Mouse (Mus musculus) megakaryocyte progenitor cell, adult 5-6 weeks (primary cell): ENCODE measurements around the gene Olfr427. TPM values are rescaled to one million over a fixed set of nuclear protein-coding genes. Genes with fewer than 3 reads are reported as not detected.

ENCODE experiments used
- ATAC-seq: replicated peaks from 2 replicates; pipeline ENCODE4 v1.8.0; 2016; ENCODE audit warnings: mild to moderate bottlenecking, moderate TSS enrichment, inconsistent platforms; ENCODE audit not compliant: poor library complexity
- total RNA-seq, 2 experiments: library from RNA; stranded (forward) in 1 of 2; stranded (reverse) in 1 of 2; fragments of 157-497, 149-512 nt in 1 of 2; fragments of 200-1000 nt in 1 of 2; gene quantifications; 2 replicates each; pipeline versions ENCODE4 v1.2.3 to v1.2.4; 2015 to 2017

Gene Olfr427
- not detected in 2 replicates for total RNA-seq (2015)
- not detected in 2 replicates for total RNA-seq (2017)

DNA sequence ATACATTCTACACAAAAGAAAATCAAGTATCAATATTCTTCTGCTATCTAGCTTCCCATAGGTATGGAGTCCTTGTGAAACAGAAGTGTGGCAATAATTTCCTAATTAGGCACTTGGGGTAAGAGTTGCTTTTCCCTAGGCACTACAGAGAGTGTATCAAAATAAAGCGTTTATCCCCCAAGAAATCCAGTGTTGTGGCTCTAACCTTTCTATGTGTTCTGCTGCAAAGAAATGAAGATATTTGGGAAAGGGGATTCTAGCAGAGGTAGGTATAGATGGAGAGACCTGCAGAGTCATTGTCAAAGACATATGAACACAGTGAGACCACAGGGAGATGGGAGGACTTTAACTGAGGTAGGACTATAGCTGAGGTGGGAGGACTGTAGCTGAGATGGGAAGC lies at the start of gene Olfr427:
TSS of gene Olfr427 (plus strand) at position 301 of the 400 bp plus-strand sequence.
- no peak; the same call in 1 of the 2 replicates for ATAC-seq

DNA sequence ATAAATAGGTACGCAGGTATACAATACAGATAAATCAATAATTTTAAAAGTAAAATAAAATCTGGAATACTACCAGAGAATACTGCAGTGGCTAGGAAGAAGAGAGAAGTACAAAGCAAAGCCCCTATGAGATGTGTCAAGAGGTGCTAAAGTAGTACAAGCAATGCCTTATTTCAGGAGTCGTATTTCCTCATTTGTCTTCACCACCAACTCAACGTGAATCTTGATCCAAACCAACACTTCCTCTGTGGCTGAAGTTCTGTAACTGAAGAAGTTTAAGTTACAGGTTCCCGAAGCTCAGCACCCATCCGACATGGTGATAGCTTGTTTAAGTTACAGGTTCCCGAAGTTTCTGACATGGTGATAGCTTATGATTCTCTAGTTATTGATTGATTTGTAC lies 48.5 kb upstream of the Olfr427 start:
- peak; percentile 74 for ATAC-seq

DNA sequence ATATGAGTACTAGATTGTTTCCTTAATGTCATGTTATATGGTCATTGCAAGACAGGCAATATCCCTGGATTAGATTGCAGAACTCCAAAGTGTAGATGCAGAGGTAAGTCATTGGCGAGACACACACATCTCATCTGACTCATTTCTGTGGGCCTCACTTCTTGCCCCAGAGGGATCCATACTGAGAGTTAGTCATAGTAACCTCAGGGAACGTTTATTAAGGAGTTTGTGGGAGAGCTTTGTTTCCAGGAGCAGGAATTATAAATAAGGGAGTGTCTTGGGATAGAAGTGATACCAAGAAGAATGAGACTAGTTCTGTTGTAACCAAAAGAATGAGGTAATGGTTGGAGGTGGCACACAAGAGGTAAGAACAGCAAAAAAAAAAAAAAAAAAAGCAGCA lies 47.8 kb upstream of the Olfr427 start, which contains the start of gene Olfr432:
TSS of gene Olfr432 (plus strand) at position 313 of the 400 bp plus-strand sequence.
- peak; percentile 0; the same call in 1 of the 2 replicates for ATAC-seq

DNA sequence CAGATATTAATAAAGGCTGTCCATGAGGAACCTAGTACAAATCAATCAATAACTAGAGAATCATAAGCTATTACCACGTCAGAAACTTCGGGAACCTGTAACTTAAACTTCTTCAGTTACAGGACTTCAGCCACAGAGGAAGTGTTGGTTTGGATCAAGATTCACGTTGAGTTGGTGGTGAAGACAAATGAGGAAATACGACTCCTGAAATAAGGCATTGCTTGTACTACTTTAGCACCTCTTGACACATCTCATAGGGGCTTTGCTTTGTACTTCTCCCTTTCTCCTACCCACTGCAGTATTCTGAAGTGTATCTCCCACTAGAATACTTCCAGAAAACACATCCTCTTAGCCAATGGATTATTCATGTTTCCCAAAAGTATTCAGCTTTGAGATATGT lies 47.3 kb upstream of the Olfr427 start:
- ATAC-seq, result peak; percentile 78

DNA sequence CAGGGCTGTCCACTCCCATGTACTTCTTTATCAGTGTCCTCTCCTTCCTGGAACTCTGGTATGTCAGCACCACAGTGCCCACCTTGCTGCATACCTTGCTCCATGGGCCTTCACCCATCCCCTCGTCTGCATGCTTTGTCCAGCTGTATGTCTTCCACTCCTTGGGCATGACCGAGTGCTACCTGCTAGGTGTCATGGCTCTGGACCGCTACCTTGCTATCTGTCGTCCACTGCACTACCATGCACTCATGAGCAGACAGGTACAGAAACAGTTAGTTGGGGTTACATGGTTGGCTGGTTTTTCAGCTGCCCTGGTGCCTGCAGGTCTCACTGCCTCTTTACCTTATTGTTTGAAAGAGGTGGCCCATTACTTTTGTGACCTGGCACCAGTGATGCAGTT lies 46.2 kb upstream of the Olfr427 start:
- ATAC-seq, result no peak

DNA sequence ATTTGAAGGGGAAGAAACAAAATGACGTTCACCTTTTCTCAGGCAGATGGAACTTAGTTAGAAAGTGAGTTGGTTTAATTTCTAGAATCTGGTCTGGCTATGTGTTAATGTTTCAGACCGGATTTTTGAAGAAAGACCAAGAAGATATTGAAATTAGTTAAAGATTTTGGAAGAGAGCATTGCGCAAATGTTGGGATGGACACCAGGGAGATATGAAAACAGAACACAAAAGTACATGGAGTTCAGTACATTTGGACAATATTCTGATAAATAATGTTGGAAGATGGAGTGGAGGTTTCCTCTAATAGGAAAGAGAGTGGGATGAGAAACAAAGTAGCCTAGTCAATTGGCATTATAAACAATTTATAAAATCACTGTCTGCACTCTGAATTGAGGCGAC lies 45.2 kb upstream of the Olfr427 start:
- ATAC-seq, result no peak

DNA sequence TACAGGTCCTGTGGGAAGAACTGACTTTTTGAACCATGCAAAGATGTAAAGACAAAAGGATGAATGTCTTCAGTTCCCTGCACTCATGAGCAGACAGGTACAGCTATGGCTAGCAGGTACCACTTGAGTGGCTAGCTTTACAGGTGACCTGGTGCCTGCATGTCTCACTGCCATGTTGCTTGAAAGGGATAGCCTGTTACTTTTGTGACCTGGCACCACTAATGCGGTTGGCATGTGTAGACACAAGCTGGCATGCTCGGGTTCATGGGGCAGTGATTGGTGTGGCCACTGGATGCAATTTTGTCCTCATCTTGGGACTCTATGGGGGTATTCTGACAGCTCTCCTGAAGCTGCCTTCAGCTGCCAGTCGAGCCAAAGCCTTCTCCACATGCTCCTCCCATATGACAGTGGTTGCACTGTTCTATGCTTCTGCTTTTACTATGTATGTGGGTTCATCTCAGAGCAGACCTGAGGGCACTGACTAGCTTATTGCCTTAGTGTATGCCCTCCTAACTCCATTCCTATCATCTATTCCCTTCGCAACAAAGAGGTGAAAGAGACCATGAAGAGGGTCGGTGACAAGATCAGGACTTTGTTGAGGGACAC lies 44.7 kb upstream of the Olfr427 start:
- ATAC-seq, result peak; percentile 56

DNA sequence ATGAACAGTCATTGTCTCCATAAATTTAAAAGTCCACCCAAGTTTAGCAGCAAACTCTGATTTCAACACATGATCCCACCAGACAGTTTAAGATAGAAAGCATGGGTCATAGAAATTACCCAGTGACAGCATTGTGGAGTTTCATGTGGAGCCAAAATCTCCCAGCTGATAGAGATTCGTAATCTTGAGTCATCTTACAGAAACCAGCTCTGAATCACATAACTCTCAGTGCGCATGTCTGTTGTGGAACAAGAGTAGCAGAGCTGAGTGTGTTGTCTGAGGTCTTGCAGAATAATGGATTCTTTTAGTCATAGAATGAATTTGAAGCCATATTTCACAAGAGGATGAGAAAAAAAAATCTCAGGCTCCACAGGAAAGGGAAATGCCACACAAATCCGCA lies 43.7 kb upstream of the Olfr427 start:
- ATAC-seq, result peak; percentile 9; the same call in 1 of the 2 replicates

DNA sequence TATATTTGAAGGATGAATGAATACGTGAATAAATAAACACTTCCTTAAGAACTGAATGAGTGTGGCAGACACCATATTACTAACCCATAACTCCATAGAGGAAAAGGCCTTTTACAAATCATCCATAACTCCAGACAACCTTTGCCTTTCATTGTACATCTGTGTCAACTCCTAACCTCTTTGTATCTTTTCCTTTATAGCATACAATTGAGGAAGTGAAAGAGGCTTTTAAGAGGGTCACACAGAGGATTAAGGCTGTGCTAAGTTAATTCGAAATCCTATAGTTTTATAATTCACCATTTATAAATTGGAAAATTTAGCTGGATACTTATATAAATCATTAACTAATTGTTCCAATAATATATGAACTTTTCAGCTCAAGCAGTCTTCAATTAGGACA lies 41.4 kb upstream of the Olfr427 start:
- ATAC-seq, result peak; percentile 51

DNA sequence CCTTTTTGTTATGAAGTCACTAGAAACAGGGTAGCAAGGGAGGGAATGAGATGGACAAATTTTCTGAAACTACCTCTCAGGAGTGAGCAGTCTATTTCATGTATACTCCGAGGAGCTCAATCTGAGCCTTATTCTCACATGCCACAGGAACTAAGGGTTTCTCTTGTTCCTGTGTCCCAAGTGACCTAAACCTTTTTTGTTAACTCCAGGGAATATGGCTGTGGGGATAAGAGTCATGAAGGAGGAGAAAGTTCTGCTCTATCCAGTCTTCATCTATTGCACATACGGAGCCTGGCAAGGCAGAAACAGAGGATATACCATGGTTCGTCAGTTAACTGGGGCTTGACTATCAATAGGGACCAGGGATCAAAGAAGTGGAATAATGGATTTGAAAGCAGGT lies 30.4 kb upstream of the Olfr427 start, which contains the start of gene Olfr430:
TSS of gene Olfr430 (plus strand) at position 301 of the 400 bp plus-strand sequence.
- no peak for ATAC-seq

DNA sequence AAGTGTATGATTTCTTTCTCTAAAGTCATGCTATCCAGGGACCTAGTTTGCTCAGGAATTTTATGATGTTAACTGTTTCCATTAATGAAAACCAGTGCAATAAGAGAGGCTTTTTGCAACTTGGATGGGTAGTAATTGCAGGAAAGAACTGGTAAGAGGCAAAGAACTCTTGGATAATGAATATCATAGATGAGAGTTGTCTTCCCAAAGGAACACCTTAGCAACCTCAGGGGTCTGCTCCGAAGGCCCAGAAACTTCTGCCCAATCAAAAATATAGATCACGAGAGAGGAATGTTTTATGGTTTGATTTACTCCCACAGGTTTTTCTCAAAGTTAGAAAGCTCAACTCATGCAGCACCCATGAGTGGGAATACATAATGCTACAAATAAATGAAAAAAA lies 12.7 kb upstream of the Olfr427 start, which contains the start of gene Olfr429:
TSS of gene Olfr429 (plus strand) at position 301 of the 400 bp plus-strand sequence.
- no peak for ATAC-seq

DNA sequence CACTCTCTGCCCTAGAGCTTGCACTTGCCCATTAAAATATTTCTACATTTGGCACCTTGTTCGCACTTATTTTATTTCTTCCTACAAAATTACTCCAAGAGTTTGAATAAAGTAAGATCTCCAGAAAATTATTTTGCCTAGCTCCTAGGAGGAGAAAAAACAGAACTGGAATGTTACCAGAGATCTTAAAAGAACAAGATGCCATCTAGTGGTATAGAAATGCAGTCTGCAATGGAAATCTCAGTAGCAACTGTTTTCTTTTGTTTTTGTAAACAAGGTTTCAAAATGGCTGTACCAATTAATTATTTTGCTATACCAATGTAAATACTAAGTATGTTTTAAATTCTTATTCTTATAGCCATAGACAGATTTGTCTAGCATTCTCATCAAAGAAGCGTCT lies 7.0 kb downstream of the Olfr427 start:
- peak; percentile 68 for ATAC-seq

DNA sequence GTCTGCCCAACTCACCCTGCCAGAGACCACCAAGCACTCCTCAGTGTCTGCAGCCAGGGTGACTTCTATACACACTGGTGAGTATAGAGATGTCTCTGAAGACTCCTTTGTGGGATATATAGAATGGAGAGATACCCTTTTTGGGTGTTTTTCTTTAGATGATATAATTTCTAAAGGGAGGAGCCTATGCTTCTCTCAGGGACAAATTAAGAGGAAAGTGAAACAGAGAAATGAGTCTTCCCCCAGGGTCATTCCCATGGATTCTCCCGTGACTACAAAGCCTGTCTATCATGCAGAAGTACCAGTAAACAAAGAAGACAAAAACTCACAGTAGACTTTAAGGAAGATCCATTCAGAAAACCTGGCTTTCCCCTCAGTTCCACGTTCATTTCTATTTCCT lies 24.4 kb downstream of the Olfr427 start, which contains the start of gene Olfr231:
TSS of gene Olfr231 (minus strand) at position 101 of the 400 bp plus-strand sequence.
- ATAC-seq, result no peak

DNA sequence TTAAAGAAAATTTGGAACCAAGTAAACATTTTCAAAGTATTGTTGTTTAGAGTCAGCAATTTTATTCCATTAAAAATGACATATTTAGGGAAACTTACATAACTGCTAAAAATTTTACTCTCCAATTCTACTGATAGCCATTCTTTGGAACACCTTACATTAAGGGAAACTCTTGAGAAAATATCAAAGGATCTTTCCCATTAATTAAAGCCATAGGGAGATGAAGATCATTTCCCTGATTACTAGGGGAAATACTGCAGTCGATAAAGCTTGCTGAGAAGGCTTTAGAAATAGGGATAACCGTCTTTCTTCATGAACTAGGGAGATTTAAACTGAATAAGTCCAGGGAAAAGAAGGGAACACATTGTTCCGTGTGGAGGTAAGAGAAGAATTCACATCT lies 34.5 kb downstream of the Olfr427 start, which contains the start of gene Olfr424:
TSS of gene Olfr424 (plus strand) at position 301 of the 400 bp plus-strand sequence.
- no peak for ATAC-seq

DNA sequence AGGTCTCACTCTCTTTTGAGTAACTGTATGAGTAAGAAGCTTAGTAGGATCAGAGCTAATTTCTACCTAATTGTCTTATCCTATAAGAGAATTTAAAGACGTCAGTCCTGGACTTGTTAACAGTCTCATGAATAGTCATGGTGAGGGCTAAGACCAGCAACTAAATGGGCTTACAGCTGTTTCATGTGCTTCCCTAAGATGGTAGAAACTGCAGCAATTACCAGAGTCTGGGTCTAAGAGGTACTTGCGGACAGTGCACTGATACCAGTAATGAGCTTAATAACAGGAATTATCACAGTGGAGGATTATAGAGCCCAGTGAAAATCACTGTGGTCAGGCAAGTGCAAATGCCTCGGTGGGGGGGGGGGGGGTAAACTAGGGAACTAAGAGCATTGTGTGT lies 35.3 kb downstream of the Olfr427 start:
- ATAC-seq, result no peak

DNA sequence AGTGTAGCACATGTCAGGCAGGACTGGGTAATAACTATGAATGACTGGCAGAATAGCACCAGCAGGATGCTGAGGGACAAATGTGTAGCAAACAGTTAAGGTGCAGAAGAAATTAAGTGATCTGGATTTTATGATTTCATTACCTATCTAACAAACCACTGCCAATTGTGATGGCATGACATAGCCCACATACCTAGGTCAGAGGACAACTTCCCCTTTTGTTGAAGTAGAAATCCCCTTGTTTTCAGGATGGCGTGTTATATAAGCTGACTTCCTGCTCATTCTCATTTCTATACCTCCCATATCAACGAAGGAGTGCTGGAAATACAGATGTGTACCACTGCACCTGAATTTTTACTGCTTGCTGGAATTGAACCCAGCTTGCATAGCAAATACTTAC lies 44.7 kb downstream of the Olfr427 start:
- ATAC-seq, result peak; percentile 29; the same call in 1 of the 2 replicates

DNA sequence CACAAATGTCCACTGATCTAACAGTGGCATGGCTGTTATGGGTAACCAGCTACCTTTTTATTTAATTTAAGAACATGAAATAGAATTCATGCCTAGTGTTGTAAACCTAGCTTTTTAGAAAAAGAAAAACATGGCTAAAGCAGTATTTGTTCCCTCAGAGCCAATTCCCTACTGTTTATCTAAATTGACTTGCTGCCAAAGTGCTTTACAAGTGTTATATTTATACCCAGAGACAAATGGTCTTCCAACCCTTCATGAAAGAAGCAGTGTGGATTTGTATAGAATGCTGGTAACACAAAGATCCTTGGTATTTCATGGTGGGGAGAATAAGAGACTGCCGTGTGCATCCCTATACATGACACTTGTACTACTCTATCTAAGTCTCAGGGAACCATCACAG lies 50.0 kb downstream of the Olfr427 start:
- no peak for ATAC-seq

DNA sequence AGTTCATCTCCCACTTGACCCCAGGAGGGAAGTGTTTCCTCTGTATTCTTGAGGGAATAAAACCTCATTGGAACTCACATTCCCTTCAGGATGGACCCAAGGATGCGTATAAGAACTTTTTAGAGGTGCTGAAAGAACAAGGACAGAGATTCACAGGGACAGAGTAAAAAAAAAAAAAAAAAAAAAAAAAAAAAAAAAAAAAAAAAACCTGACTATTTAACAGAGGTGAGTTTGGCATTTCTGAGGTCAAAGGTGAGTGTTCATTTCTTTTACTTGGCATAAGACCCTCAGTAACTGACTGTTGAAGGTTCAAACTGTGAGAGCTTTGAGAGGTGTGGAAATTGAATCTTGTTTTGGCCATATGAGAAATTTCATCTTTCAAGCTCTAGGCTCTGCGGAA lies 52.6 kb downstream of the Olfr427 start:
- ATAC-seq, result no peak

Other genes starting within 250 kb of the Olfr427 start
- gene Ifi211, start 183.8 kb upstream of the Olfr427 start, total RNA-seq (2015), result 6.8 and 13.6 TPM in 2 replicates
- 13.6 and 14.5 TPM in 2 replicates for gene Ifi211, start 183.8 kb upstream of the Olfr427 start, total RNA-seq (2017)
- 112 and 113 TPM in 2 replicates for gene Mndal, start 154.4 kb upstream of the Olfr427 start, total RNA-seq (2015)
- 70.3 and 92.9 TPM in 2 replicates for gene Mndal, start 154.4 kb upstream of the Olfr427 start, total RNA-seq (2017)
- 59.5 and 87.9 TPM in 2 replicates for gene Ifi203, start 154.2 kb upstream of the Olfr427 start, total RNA-seq (2015)
- gene Ifi203, start 154.2 kb upstream of the Olfr427 start, total RNA-seq (2017), result 29.0 and 43.0 TPM in 2 replicates
- not detected in 2 replicates for gene Ifi202b, start 114.1 kb upstream of the Olfr427 start, total RNA-seq (2015)
- gene Ifi202b, start 114.1 kb upstream of the Olfr427 start, total RNA-seq (2017), result not detected in 2 replicates
- 5.5 and 7.7 TPM in 2 replicates for gene Ifi205, start 65.1 kb upstream of the Olfr427 start, total RNA-seq (2015)
- gene Ifi205, start 65.1 kb upstream of the Olfr427 start, total RNA-seq (2017), result 1.8 and 6.5 TPM in 2 replicates
- gene Olfr433, start 56.2 kb upstream of the Olfr427 start, total RNA-seq (2015), result 0.27 TPM in 1 of 2 replicates, not detected in the other
- 0.12 and 0.17 TPM in 2 replicates for gene Olfr433, start 56.2 kb upstream of the Olfr427 start, total RNA-seq (2017)
- not detected in 2 replicates for gene Olfr432, start 47.7 kb upstream of the Olfr427 start, total RNA-seq (2015)
- under 0.01 TPM in 1 of 2 replicates, not detected in the other for gene Olfr432, start 47.7 kb upstream of the Olfr427 start, total RNA-seq (2017)
- not detected in 2 replicates for gene Olfr430, start 30.3 kb upstream of the Olfr427 start, total RNA-seq (2015)
- gene Olfr430, start 30.3 kb upstream of the Olfr427 start, total RNA-seq (2017), result not detected in 2 replicates
- gene Olfr429, start 12.6 kb upstream of the Olfr427 start, total RNA-seq (2015), result not detected in 2 replicates
- gene Olfr429, start 12.6 kb upstream of the Olfr427 start, total RNA-seq (2017), result not detected in 2 replicates
- gene Olfr231, start 24.3 kb downstream of the Olfr427 start, total RNA-seq (2015), result not detected in 2 replicates
- gene Olfr231, start 24.3 kb downstream of the Olfr427 start, total RNA-seq (2017), result not detected in 2 replicates
- gene Olfr424, start 34.6 kb downstream of the Olfr427 start, total RNA-seq (2015), result not detected in 2 replicates
- gene Olfr424, start 34.6 kb downstream of the Olfr427 start, total RNA-seq (2017), result not detected in 2 replicates
- gene Olfr420, start 58.7 kb downstream of the Olfr427 start, total RNA-seq (2015), result not detected in 2 replicates
- gene Olfr420, start 58.7 kb downstream of the Olfr427 start, total RNA-seq (2017), result not detected in 2 replicates
- 1.3 and 4.1 TPM in 2 replicates for gene Spta1, start 75.9 kb downstream of the Olfr427 start, total RNA-seq (2015)
- gene Spta1, start 75.9 kb downstream of the Olfr427 start, total RNA-seq (2017), result 5.9 and 9.9 TPM in 2 replicates
- gene Olfr419, start 155.2 kb downstream of the Olfr427 start, total RNA-seq (2015), result not detected in 2 replicates
- not detected in 2 replicates for gene Olfr419, start 155.2 kb downstream of the Olfr427 start, total RNA-seq (2017)
- gene Mptx1, start 233.6 kb downstream of the Olfr427 start, total RNA-seq (2015), result not detected in 2 replicates
- not detected in 2 replicates for gene Mptx1, start 233.6 kb downstream of the Olfr427 start, total RNA-seq (2017)